Mouse (Mus musculus) monocyte, adult 59 days (primary cell): ENCODE data around the gene Jrkl. TPM values are rescaled to one million over a fixed set of nuclear protein-coding genes. Genes with fewer than 3 reads are reported as not detected.

Experiments
- total RNA-seq, 2 experiments: library from RNA; stranded (reverse); gene quantifications; one replicate each; pipeline ENCODE4 v1.2.4; 2023

The Jrkl gene
- total RNA-seq = 1 to 10 TPM; 7.7 to 8.8 TPM

DNA sequence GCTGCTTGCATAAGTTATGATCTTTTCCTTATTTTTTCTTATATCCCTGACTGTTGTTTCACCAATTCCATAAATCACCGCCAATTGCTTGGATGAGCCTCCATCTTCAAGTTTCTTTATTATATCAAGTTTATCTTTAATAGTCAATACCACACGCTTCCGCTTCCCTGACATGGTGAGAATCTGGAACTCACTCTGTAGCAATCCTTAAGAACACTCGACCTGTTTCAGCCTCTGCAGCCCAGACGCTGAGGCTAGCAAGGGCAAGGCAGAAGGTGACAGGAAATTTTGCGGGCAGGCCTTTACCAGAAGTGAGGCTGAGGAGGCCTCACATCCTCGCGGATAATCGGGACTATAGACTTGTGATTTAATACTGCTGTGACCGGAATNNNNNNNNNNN lies at the start of gene Jrkl:
Gene Jrkl (minus strand): TSS at position 349 of the 400 bp plus-strand sequence.

DNA sequence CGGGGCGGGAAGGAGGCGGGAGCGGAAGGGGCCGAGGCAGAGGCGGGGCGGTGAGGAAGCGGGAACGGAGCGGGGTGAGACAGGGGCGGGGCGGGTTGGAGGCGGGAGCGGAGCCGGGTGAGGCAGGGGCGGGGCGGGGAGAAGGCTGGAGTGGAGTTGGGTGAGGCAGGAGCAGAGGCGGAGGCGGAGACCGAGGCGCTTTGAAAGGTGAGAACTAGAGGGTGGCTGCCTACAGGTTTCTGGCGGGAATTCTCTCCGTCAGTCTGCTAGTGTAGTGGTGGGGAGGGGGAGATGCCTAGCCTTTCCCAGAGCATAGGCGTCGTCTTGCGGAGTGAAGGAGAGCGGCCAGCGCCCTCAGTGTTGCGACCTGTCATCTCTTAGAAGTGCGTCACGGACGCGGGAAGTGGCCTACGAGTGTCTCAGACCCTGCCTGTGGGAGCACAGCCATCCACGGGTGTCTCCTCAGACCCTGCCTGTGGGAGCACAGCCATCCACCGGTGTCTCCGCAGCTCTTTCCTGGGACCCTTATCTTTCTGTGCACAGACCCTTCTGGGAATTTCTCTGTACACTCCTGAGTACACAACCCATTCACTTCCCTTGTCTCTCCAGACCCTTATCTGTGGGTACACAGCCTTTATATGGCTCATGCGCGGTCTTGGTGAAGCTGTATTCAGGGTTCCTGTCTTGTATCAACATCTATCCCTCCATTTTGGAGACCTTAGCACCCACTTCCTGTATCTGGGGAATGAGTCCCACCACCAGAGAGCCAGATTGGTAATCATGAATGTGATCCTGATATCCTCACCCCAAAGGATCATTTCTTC lies 1.4 kb upstream of the Jrkl start, which contains the start of gene Ccdc82:
Gene Ccdc82 (plus strand): TSS at position 141 of the 824 bp plus-strand sequence.

Other genes with a start within 250 kb of the Jrkl start
- 10 to 100 TPM; 23.4 to 23.5 TPM for gene Ccdc82, start 1.1 kb upstream of the Jrkl start, total RNA-seq
- gene Maml2, start 52.1 kb upstream of the Jrkl start, total RNA-seq = 10 to 100 TPM in 1 of 2 experiments, 1 to 10 TPM in 1; 9.7 to 10.4 TPM
- gene Gm17571, start 200.9 kb upstream of the Jrkl start, total RNA-seq = not detected